Mouse (Mus musculus): ENCODE data around the gene Clasp1.

Gene Clasp1

GRCm38 (mm10) chr1:118498311-118498710 is 109.5 kb downstream of the Clasp1 start:
- peak; percentile 56 for DNase-seq (ENCODE audit: inconsistent ontology term)

GRCm38 (mm10) chr1:118500606-118501005 is 111.7 kb downstream of the Clasp1 start:
- no peak for DNase-seq (ENCODE audit: inconsistent ontology term)

- DNase-seq (ENCODE audit: inconsistent ontology term), result no peak
Observed at GRCm38 (mm10) chr1:118501691-118502090, 112.8 kb downstream of the Clasp1 start.

GRCm38 (mm10) chr1:118505746-118506145 is 116.9 kb downstream of the Clasp1 start:
- no peak for DNase-seq (ENCODE audit: inconsistent ontology term)

- no peak for DNase-seq (ENCODE audit: inconsistent ontology term)
Observed at GRCm38 (mm10) chr1:118510996-118511395, 122.1 kb downstream of the Clasp1 start.

GRCm38 (mm10) chr1:118511738-118512530 is 123.1 kb downstream of the Clasp1 start:
- no peak for DNase-seq (ENCODE audit: inconsistent ontology term)

GRCm38 (mm10) chr1:118516256-118516655 is 127.4 kb downstream of the Clasp1 start:
- no peak for DNase-seq (ENCODE audit: inconsistent ontology term)

- DNase-seq (ENCODE audit: inconsistent ontology term), result no peak
Observed at GRCm38 (mm10) chr1:118523161-118523560, 134.3 kb downstream of the Clasp1 start.

- no peak for DNase-seq (ENCODE audit: inconsistent ontology term)
Observed at GRCm38 (mm10) chr1:118525336-118525735, 136.5 kb downstream of the Clasp1 start.

- DNase-seq (ENCODE audit: inconsistent ontology term), result no peak
Observed at GRCm38 (mm10) chr1:118529213-118529612, 140.4 kb downstream of the Clasp1 start.

GRCm38 (mm10) chr1:118531259-118531658 is 142.4 kb downstream of the Clasp1 start:
- no peak for DNase-seq (ENCODE audit: inconsistent ontology term)

- DNase-seq (ENCODE audit: inconsistent ontology term), result no peak
Observed at GRCm38 (mm10) chr1:118536021-118536420, 147.2 kb downstream of the Clasp1 start.

GRCm38 (mm10) chr1:118539046-118539445 is 150.2 kb downstream of the Clasp1 start:
- no peak for DNase-seq (ENCODE audit: inconsistent ontology term)

- no peak for DNase-seq (ENCODE audit: inconsistent ontology term)
Observed at GRCm38 (mm10) chr1:118542880-118543279, 154.0 kb downstream of the Clasp1 start.

GRCm38 (mm10) chr1:118548769-118549168 is 159.9 kb downstream of the Clasp1 start:
- no peak for DNase-seq (ENCODE audit: inconsistent ontology term)

GRCm38 (mm10) chr1:118551152-118551551 is 162.3 kb downstream of the Clasp1 start:
- DNase-seq (ENCODE audit: inconsistent ontology term), result no peak

- DNase-seq (ENCODE audit: inconsistent ontology term), result no peak
Observed at GRCm38 (mm10) chr1:118552071-118552470, 163.2 kb downstream of the Clasp1 start.

- DNase-seq (ENCODE audit: inconsistent ontology term), result no peak
Observed at GRCm38 (mm10) chr1:118553045-118553444, 164.2 kb downstream of the Clasp1 start.

- no peak for DNase-seq (ENCODE audit: inconsistent ontology term)
Observed at GRCm38 (mm10) chr1:118553451-118553850, 164.6 kb downstream of the Clasp1 start.

- DNase-seq (ENCODE audit: inconsistent ontology term), result no peak
Observed at GRCm38 (mm10) chr1:118554961-118555360, 166.1 kb downstream of the Clasp1 start.

GRCm38 (mm10) chr1:118559716-118560115 is 170.9 kb downstream of the Clasp1 start:
- no peak for DNase-seq (ENCODE audit: inconsistent ontology term)

GRCm38 (mm10) chr1:118564561-118564960 is 175.7 kb downstream of the Clasp1 start:
- no peak for DNase-seq (ENCODE audit: inconsistent ontology term)

GRCm38 (mm10) chr1:118567659-118568058 is 178.8 kb downstream of the Clasp1 start:
- DNase-seq (ENCODE audit: inconsistent ontology term), result no peak
